Mouse (Mus musculus): ENCODE results near the gene Gm9736.

- no peak for TF ChIP-seq FLI1 (IDR thresholded peaks at IDR 0.05; ENCODE audit: low read length)
- no peak for TF ChIP-seq GATA1 (IDR thresholded peaks at IDR 0.05; ENCODE audit: borderline replicate concordance, low read length)
These were observed 47.9 kb upstream of the Gm9736 start, which contains the start of gene Gm19668 for GRCm38 (mm10) chr10:77798921-77799508.

Measured in megakaryocyte, embryonic 14.5 days (primary cell).